Mouse (Mus musculus) layer of hippocampus, postnatal 10 days (tissue): ENCODE data around the gene Stx12. TPM values are rescaled to one million over a fixed set of nuclear protein-coding genes. Genes with fewer than 3 reads are reported as not detected.
"Not testable (repeated sequence)": the region's sequence is repeated elsewhere in the genome, so short reads cannot be mapped to it uniquely, and the experiment has no call there.

Experiments used
- DNase-seq, 2 experiments: peaks; one replicate each; pipeline ENCODE4 v3.0.0; 2021; ENCODE audit warnings: low spot score in 2 of 2
- long read RNA-seq: library from polyadenylated mRNA; stranded (forward); transcript quantifications from one replicate; pipeline ENCODE4 v2.0.0, GENCODE M21; 2023
- total RNA-seq, 2 experiments: library from RNA; stranded (reverse); gene quantifications; 2 replicates each; pipeline ENCODE4 v1.2.3; 2021

Stx12 gene
- 100 to 1,000 TPM; 113 to 115 TPM for total RNA-seq
- long read RNA-seq, transcript Stx12-201 (9 exons, 2,934 nt) = major isoform, 97 of 120 reads
- long read RNA-seq, partial matches to known transcripts = 8 of 120 reads
- long read RNA-seq, other reads (novel, unspliced or antisense) = 15 of 120 reads

- DNase-seq = peak; percentile 86 to 91
These were observed at the start of gene Stx12 for GRCm38 (mm10) chr4:132884064-132884843. Stx12 (minus strand) TSS chr4:132884509.

- DNase-seq = no peak
These were observed 48.6 kb upstream of the Stx12 start for GRCm38 (mm10) chr4:132932752-132933404.

GRCm38 (mm10) chr4:132930784-132931183 lies 46.5 kb upstream of the Stx12 start:
- peak; percentile 38 to 57 for DNase-seq

GRCm38 (mm10) chr4:132926520-132926919 lies 42.2 kb upstream of the Stx12 start:
- not testable (repeated sequence) for DNase-seq

GRCm38 (mm10) chr4:132922558-132923008 lies 38.3 kb upstream of the Stx12 start, which contains the start of gene Fam76a:
Fam76a (minus strand) TSS chr4:132922558.
- DNase-seq = peak; percentile 99 to 100

GRCm38 (mm10) chr4:132922061-132922530 lies 37.8 kb upstream of the Stx12 start:
- DNase-seq = no peak

GRCm38 (mm10) chr4:132921488-132921887 lies 37.2 kb upstream of the Stx12 start:
- no peak for DNase-seq

GRCm38 (mm10) chr4:132920171-132920570 lies 35.9 kb upstream of the Stx12 start:
- DNase-seq = no peak

- not testable (repeated sequence) for DNase-seq
These were observed 34.2 kb upstream of the Stx12 start for GRCm38 (mm10) chr4:132918493-132918892.

GRCm38 (mm10) chr4:132912156-132912555 lies 27.8 kb upstream of the Stx12 start:
- DNase-seq = no peak

GRCm38 (mm10) chr4:132905843-132906360 lies 21.6 kb upstream of the Stx12 start:
- DNase-seq = no peak

GRCm38 (mm10) chr4:132904765-132905309 lies 20.5 kb upstream of the Stx12 start:
- no peak for DNase-seq

GRCm38 (mm10) chr4:132904071-132904470 lies 19.8 kb upstream of the Stx12 start:
- DNase-seq = no peak

- DNase-seq = no peak
These were observed 13.9 kb upstream of the Stx12 start for GRCm38 (mm10) chr4:132898197-132898596.

- DNase-seq = no peak
These were observed 10.1 kb upstream of the Stx12 start for GRCm38 (mm10) chr4:132894402-132894801.

GRCm38 (mm10) chr4:132884844-132885374 lies 600 bp upstream of the Stx12 start:
- peak in 1 of 2 experiments; percentile 17 for DNase-seq

GRCm38 (mm10) chr4:132883561-132884063 lies 697 bp downstream of the Stx12 start:
- no peak for DNase-seq

GRCm38 (mm10) chr4:132874363-132875097 lies 9.8 kb downstream of the Stx12 start:
- DNase-seq = no peak

GRCm38 (mm10) chr4:132873481-132874362 lies 10.6 kb downstream of the Stx12 start:
- DNase-seq = no peak
